Mouse (Mus musculus) layer of hippocampus, adult 8-10 months (tissue): ENCODE measurements at regions not wholly inside any gene's neighbourhood (a gene's known extent, or its start where the extent isn't known, plus 50 kb on each side); places are given as distances from the start of the nearest gene placed in this dataset.

Experiments
- DNase-seq, 2 experiments: peaks; one replicate each; pipeline ENCODE4 v3.0.0; 2022; ENCODE audit warnings: low spot score in 2 of 2

DNA sequence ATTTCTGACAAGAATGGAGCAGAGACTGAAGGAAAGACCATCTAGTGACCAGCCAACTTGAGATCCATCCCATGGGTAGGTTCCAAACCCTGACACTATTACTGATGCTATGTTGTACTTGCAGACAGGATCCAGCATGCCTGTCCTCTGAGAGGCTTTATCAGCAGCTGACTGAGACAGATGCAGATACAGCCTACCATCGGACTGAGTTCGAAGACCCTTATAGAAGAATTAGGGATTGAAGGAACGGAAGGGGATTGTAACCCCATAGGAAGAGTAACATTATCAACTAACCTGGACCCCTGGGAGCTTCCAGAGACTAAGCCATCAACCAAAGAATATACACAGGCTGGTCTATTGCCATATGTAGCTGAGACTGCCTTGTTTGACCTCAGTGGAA is 183.1 kb upstream of the Adcy2 start:
- DNase-seq: no peak

DNA sequence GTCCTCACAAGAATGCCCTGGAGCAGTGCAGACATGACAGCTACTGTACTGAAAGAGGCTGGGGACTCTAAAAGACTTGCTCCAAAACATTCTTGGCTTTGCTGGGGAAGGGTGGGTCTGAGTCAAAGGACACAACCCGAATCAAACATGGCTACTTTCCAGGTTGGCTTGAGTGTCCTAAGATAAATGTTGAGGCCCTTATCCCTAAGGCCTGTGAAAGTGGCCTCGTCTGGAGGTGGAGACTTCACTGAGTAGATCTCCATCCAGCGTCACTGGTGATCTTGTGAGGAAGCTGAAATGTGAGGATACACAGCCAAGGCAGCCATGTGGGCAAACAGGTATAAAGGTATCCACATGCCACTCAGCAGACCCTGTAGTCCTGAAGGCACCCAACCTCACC is 191.3 kb upstream of the Adcy2 start:
- no peak for DNase-seq

GRCm38 (mm10) chr13:69196464-69196871 is 197.1 kb upstream of the Adcy2 start:
- DNase-seq: no peak

DNA sequence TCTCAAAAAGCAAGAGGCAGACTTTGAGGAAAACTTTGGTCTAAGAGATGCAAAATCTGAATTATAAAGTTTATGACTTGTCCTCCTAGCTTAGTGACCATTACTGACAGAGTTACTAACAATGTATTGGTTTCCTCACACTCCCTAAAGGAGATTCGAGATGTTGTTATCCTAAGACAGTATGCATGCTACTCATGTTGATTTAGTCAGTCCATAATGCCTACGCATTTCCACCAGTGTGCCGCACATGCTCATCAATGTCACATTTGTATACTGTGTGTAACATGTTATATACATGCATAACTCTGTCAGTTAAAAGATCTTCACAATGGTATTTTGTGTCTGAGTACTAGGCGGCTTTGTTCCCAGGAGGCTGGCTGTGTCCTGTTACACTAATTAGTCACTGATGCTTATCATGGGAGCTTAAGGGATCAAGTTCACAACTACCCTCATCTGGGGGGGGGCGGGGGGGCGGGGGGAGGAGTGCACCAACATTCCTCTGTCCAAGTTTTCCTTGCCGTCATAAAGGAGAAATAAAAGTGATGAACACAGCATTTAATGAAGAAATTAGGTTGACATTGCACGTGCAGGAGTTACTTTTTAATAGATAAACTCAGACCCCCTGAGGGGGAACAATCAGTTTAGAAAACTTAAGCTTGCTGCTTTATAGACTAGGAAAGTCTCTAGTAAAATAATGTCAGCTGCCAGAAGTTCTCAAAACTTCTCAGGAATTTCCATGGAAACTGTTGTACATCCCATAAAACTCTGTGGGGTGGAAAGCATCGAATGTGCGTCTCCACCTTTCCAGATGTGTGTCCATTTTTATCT is 208.6 kb upstream of the Adcy2 start:
- DNase-seq: no peak

GRCm38 (mm10) chr13:69208569-69208881 is 209.2 kb upstream of the Adcy2 start:
- no peak for DNase-seq

GRCm38 (mm10) chr13:69216579-69216978 is 217.2 kb upstream of the Adcy2 start:
- DNase-seq: no peak

GRCm38 (mm10) chr13:69220425-69220824 is 221.1 kb upstream of the Adcy2 start:
- DNase-seq: no peak

DNA sequence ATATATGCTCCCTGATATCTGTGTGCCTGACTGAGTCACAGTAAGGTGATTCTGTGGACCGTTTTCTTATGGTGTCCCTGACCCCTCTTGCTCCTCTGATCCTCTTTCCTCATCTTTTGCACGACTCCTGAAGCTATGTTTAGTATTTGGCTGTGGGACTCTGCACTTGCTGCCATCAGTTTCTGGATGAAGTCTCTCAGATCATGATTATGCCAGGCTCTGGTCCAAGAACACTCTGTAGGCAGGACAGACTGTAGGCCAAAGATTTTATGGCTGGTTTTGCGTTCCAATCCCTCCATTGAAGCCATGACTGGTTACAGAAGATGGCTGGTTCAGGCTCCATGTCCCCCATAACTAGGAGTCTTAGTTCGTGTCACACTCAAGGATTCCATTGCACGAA is 227.2 kb upstream of the Adcy2 start:
- no peak for DNase-seq

DNA sequence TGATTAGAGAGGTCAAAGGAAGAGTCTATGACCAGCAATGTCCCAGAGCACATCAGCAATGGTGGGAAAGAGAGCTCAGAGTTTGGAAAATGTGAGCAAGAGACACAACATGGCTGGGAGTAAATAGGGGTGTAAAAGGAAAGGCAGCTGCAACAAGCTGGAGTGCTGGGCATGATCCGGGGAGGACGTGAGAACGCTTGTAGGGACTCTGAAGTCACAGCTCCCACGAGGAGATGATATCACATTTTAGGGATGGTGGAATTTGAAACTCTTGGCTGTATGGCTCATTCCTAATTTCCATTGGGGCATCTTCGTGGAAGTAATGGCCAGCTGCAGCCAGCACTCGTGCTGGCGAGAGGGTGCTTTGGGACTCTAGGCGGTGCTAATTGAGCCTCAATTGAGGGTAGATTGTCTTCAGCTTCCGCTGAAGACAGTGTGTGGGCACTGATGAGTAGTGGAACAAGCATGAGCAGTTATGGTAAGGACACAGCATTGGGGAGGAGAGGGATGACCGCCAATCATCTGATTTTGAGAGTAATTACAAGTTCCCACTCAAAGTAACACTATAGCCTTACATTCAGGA is 231.1 kb upstream of the Adcy2 start:
- DNase-seq: no peak

DNA sequence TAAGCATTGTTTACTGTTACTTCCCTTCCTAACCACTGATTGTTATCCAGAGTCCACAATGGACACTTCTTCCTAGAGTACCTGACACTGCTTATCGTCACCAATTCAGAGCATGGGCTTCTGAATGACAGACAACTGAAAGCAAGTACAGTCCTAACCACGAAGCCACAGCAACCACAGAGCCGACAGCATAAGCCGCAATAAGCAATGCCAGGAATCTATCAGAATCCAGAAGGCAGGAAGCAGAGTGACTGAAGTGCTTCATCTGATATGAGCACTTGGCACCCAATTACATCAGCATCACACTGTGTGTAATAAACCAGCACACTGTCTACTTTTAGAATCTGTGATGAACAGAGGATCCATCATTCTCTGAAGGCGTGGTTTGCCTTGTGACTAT is 237.0 kb upstream of the Adcy2 start:
- peak; percentile 19 to 21 for DNase-seq

GRCm38 (mm10) chr13:69237918-69238317 is 238.6 kb upstream of the Adcy2 start:
- DNase-seq: peak in 1 of 2 experiments; percentile 19

GRCm38 (mm10) chr13:69239261-69239915 is 240.0 kb upstream of the Adcy2 start:
- DNase-seq: no peak

- no peak for DNase-seq
Measured at GRCm38 (mm10) chr13:69242544-69243296, 243.4 kb upstream of the Adcy2 start.

DNA sequence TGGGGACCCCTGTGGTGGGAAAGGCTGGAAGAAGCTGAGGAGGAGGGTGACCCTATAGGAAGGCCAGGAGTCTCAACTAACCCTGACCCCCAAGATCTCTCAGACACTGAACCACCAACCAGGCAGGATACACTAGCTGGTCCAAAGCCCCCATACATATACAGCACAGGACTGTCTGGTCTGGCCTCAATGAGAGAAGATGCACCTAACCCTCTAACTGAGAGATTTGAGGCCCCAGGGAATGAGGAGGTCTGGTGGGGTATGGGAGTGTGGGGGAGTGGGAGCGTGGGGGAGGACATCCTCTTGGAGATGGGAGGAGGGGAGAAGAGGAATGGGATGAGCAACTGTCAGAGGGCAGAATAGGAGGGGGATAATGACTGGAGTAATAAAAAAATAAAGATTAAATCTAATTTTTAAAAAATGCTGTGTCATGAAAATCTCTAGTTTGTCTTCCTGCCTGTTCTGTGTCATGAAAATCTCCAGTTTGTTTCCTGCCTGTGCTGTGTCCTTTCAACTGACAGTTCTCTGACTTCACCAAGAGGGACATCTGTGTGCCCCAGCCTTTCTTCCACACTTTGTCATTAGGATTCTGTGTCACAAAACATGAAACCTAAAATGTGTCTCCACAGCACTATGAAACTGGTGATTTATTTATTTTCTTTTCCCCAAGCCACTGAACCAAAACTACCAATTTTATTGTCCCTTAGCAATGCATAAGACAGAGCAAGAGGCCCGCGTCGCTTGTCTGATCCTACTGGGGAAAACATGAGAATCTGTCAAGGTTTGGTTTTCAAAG is 251.2 kb upstream of the Adcy2 start:
- no peak for DNase-seq

DNA sequence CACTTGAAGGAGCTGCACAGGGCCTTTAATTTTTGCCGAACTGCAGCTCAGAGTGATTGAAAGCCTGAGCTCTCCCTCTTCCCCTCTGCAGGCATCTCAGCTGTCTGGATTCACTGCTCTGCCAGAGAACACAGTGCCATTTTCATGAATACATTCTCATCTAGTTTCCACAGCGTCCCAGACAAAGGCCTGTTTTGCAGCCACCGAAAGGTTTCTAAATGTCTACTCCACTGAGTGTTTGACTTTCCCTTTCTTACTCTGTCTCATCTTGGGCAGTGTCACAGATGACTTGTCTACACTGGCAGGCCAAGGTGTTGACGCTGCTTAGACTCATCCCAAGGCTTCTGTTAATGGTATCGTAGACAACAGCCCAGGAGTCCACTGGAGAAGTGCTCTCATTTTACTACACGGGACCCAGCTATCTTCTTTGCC is 251.8 kb upstream of the Adcy2 start:
- no peak for DNase-seq

GRCm38 (mm10) chr13:69252335-69252734 is 253.0 kb upstream of the Adcy2 start:
- DNase-seq: peak in 1 of 2 experiments; percentile 15

DNA sequence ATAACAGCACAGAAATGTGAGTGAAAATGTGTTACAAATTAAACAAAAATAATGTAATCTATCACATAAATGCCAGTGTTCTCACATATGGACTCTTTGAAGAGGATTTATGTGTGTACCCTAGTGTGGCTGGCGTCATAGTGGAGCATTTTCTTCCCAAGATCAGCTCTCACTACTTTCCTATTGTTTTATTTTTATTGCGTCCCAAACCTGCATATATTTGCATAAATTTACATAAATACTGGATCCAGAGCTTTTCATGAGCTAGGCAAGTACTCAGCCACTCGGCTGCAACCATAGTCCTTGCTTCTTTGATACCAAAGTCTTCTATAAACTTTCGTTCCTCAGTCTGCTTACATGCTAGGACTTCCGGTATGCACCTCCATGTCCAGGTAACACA is 261.1 kb upstream of the Adcy2 start:
- no peak for DNase-seq

- no peak for DNase-seq
Measured at GRCm38 (mm10) chr13:69260972-69261371, 261.6 kb upstream of the Adcy2 start.

- no peak for DNase-seq
Measured at GRCm38 (mm10) chr13:69263722-69264121, 264.4 kb upstream of the Adcy2 start.

DNA sequence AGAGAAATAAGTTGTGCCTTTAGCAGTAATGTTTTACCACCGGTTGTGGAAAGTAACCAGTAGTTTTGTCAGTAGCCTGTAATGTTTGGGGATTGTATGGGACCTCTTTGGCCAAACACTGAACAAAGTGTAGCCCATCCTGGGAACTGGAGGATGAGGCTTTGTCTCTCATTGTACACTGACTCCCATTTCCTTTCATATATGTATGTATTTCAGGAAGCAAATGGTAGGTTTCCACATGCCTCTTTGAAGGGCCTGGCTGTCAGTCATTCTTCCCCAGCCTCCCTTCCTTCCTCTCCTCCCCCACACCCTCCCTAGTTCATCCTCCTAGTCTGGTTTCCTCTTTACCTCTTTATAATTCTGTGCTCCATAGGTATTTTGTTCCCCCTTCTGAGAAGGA is 266.7 kb upstream of the Adcy2 start:
- no peak for DNase-seq

DNA sequence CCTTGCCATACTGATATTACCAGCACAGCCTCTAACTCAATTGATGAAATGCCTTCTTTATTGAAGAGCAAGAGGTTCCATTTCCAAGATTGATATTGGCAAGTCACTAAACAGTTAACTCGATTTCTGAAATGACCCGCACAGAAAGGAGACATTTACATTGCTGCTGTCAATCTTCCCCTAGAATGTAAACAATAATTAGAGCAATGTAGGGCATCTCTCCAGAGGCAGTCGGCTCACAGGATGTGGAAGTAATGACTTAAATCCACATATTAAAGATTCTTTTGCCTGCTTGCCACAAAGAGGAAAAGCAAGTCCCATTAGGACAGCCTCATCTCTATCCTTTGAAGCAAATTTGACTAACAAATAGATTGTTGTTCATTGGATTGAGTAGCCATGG is 261.0 kb upstream of the Nsun2 start:
- no peak for DNase-seq
